Mouse (Mus musculus) ovary, postnatal 36 days (tissue): ENCODE data around the gene Myb.

Source experiments
- DNase-seq: peaks from one replicate; pipeline ENCODE4 v3.0.0; 2022; ENCODE audit warnings: low spot score, mixed read lengths

Myb gene

GRCm38 (mm10) chr10:21128086-21128611 lies 32.6 kb downstream of the Myb start:
- DNase-seq, result no peak

GRCm38 (mm10) chr10:21118341-21118740 lies 42.4 kb downstream of the Myb start:
- DNase-seq, result no peak

- no peak for DNase-seq
Measured at GRCm38 (mm10) chr10:21114459-21114858, 46.3 kb downstream of the Myb start.

- DNase-seq, result no peak
Measured at GRCm38 (mm10) chr10:21112689-21113088, 48.1 kb downstream of the Myb start.

- no peak for DNase-seq
Measured at GRCm38 (mm10) chr10:21109337-21110056, 51.3 kb downstream of the Myb start.

GRCm38 (mm10) chr10:21108796-21109195 lies 52.0 kb downstream of the Myb start:
- DNase-seq, result no peak

GRCm38 (mm10) chr10:21108182-21108581 lies 52.6 kb downstream of the Myb start:
- no peak for DNase-seq

GRCm38 (mm10) chr10:21105206-21105605 lies 55.6 kb downstream of the Myb start:
- no peak for DNase-seq

GRCm38 (mm10) chr10:21102689-21103088 lies 58.1 kb downstream of the Myb start:
- DNase-seq, result no peak

- no peak for DNase-seq
Measured at GRCm38 (mm10) chr10:21101948-21102347, 58.8 kb downstream of the Myb start.

- DNase-seq, result no peak
Measured at GRCm38 (mm10) chr10:21100646-21101249, 60.0 kb downstream of the Myb start.

- no peak for DNase-seq
Measured at GRCm38 (mm10) chr10:21099515-21099914, 61.3 kb downstream of the Myb start.

GRCm38 (mm10) chr10:21095541-21095940 lies 65.2 kb downstream of the Myb start:
- no peak for DNase-seq

GRCm38 (mm10) chr10:21094896-21095295 lies 65.9 kb downstream of the Myb start:
- no peak for DNase-seq

- DNase-seq, result no peak
Measured at GRCm38 (mm10) chr10:21093301-21093700, 67.5 kb downstream of the Myb start.

- DNase-seq, result no peak
Measured at GRCm38 (mm10) chr10:21092501-21093270, 68.1 kb downstream of the Myb start.

- DNase-seq, result no peak
Measured at GRCm38 (mm10) chr10:21090922-21091700, 69.7 kb downstream of the Myb start.

GRCm38 (mm10) chr10:21089541-21089940 lies 71.2 kb downstream of the Myb start:
- no peak for DNase-seq

GRCm38 (mm10) chr10:21087614-21088232 lies 73.1 kb downstream of the Myb start:
- DNase-seq, result no peak

- no peak for DNase-seq
Measured at GRCm38 (mm10) chr10:21085044-21085443, 75.7 kb downstream of the Myb start.

- DNase-seq, result no peak
Measured at GRCm38 (mm10) chr10:21083391-21083918, 77.3 kb downstream of the Myb start.
